Mouse (Mus musculus) thymus, adult 2 months (tissue): ENCODE data around the gene Arl14ep. TPM values are rescaled to one million over a fixed set of nuclear protein-coding genes. Genes with fewer than 3 reads are reported as not detected.

Experiments used
- DNase-seq: peaks from one replicate; pipeline ENCODE4 v3.0.0; 2021
- H3K27ac ChIP-seq: fragments of 200-500 bp; 2 replicates; pipeline ENCODE4 v1.5.1; 2012; ENCODE audit warnings: low read length, control low read depth; ENCODE audit not compliant: control insufficient read depth, insufficient read depth
- H3K27me3 ChIP-seq: fragments of 200-500 bp; 2 replicates; pipeline ENCODE4 v1.6.1; 2012; ENCODE audit warnings: mild to moderate bottlenecking, low read length, moderate library complexity, mixed read lengths; ENCODE audit not compliant: control insufficient read depth, insufficient read depth
- H3K36me3 ChIP-seq: fragments of 200-500 bp; 2 replicates; pipeline ENCODE4 v1.6.1; 2012; ENCODE audit warnings: mild to moderate bottlenecking, low read length, moderate library complexity; ENCODE audit not compliant: control insufficient read depth, insufficient read depth
- H3K4me1 ChIP-seq: fragments of 200-500 bp; replicated peaks from 2 replicates; pipeline ENCODE4 v1.6.1; 2012; ENCODE audit warnings: low read length; ENCODE audit not compliant: control insufficient read depth, insufficient read depth
- H3K4me3 ChIP-seq: fragments of 200-500 bp; 2 replicates; pipeline ENCODE4 v1.5.1; 2012; ENCODE audit warnings: mild to moderate bottlenecking, low read length, control low read depth, moderate library complexity; ENCODE audit not compliant: control insufficient read depth, insufficient read depth
- CTCF ChIP-seq: fragments of 200-500 bp; IDR thresholded peaks from 2 replicates; pipeline ENCODE4 v1.5.1; 2012; ENCODE audit warnings: mild to moderate bottlenecking, control low read depth, low read length, moderate library complexity, borderline replicate concordance; ENCODE audit not compliant: control insufficient read depth, poor library complexity, insufficient read depth; ENCODE audit errors: extremely low read depth
- POLR2A ChIP-seq: fragments of 200-500 bp; IDR thresholded peaks from 2 replicates; pipeline ENCODE4 v1.6.1; 2012; ENCODE audit warnings: mild to moderate bottlenecking, low read length, control low read depth, moderate library complexity; ENCODE audit not compliant: control insufficient read depth, poor library complexity, insufficient read depth; ENCODE audit errors: extremely low read depth
- WGBS: fragments of 180-500 bp; shearing (Covaris S2); methylation state at CpG from one replicate; pipeline ENCODE4 v1.1.7; 2018; 5-methylcytosine and 5-hydroxymethylcytosine counted together
- polyA plus RNA-seq: library from polyadenylated mRNA; depleted of rRNA; stranded (reverse); fragments of >200 nt; gene quantifications from 2 replicates; pipeline ENCODE4 v1.2.3, GENCODE M21; 2012; rRNA removed

Arl14ep gene
- polyA plus RNA-seq, 1 experiment: 8.6 TPM

DNA sequence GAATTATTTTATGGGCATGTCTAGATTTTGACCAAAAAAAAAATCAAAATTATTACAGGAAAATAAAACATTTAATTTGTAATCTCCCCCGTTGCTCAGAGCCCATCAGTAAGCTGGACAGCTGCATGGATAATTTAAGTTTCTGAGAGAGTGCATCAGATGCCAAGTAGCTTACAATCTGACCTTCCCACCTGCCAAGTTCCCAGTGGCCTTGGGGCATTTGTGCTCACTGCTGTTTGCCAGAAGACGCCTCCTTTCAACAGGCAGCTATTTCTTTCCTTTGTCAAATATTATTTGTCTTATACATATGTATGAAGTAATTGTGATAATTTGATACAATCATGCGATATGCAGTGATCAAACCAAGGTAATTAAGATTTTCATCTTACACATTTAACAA lies 44.3 kb downstream of the Arl14ep start:
- no peak for DNase-seq
- Histone ChIP-seq H3K4me1 (no peaks in the 10 kb centered on the region), H3K27ac (no peak overlapping the region), H3K27me3 (no peaks in the 10 kb centered on the region), H3K36me3 (no peaks in the 10 kb centered on the region), H3K4me3 (no peak overlapping the region)
- TF ChIP-seq CTCF (no peak), POLR2A (no peak)
- WGBS: 91% methylated on average over 3 of the region's 3 CpGs

Other genes starting within 250 kb of the Arl14ep start
- not detected in 2 replicates for gene Fshb, start 85.2 kb upstream of the Arl14ep start, polyA plus RNA-seq